Mouse (Mus musculus) layer of hippocampus, adult 9-11 months (tissue): ENCODE data around the gene Zfp398.
A peak's percentile ranks its signal among the peaks of the same experiment; 100 is the strongest.

Experiments used
- DNase-seq: peaks from one replicate; pipeline ENCODE4 v3.0.0; 2022

Zfp398 gene

GRCm38 (mm10) chr6:47904917-47905695 lies 69.6 kb downstream of the Zfp398 start:
- no peak for DNase-seq

GRCm38 (mm10) chr6:47906326-47906725 lies 70.9 kb downstream of the Zfp398 start:
- DNase-seq: no peak

GRCm38 (mm10) chr6:47909007-47909406 lies 73.5 kb downstream of the Zfp398 start:
- no peak for DNase-seq

- no peak for DNase-seq
These were observed 76.2 kb downstream of the Zfp398 start for GRCm38 (mm10) chr6:47911650-47912049.

- DNase-seq: no peak
These were observed 77.5 kb downstream of the Zfp398 start for GRCm38 (mm10) chr6:47912991-47913390.

- no peak for DNase-seq
These were observed 81.6 kb downstream of the Zfp398 start for GRCm38 (mm10) chr6:47917051-47917450.

GRCm38 (mm10) chr6:47918768-47919274 lies 83.4 kb downstream of the Zfp398 start:
- DNase-seq: no peak

GRCm38 (mm10) chr6:47919646-47920446 lies 84.4 kb downstream of the Zfp398 start:
- no peak for DNase-seq

GRCm38 (mm10) chr6:47920447-47921340 lies 85.2 kb downstream of the Zfp398 start, which contains the start of gene Zfp212:
TSS of gene Zfp212 (plus strand) at chr6:47920476.
- DNase-seq: peak; percentile 91
